8 mouse cellular contexts compared by ENCODE assay signal in genomic region chr10:7470457-7470856, GRCm38 (mm10). TPM values are rescaled to one million over a fixed set of nuclear protein-coding genes. Genes with fewer than 3 reads are reported as not detected.
DNase-seq lines count a peak whose midpoint lies in the region; ATAC-seq and TF ChIP-seq lines count a peak whose summit lies in the region.

No protein-coding gene starts in this region.

- 12% methylated on average over 7 of the region's 7 CpGs for WGBS in forebrain, postnatal 0 days
- WGBS in liver, embryonic 16.5 days (ENCODE audit: insufficient replicate concordance), result 5% methylated on average over 7 of the region's 7 CpGs

- H3K27me3 ChIP-seq in erythroblast, embryonic 14.5 days (ENCODE audit: control insufficient read depth), result no peaks in the 10 kb centered on the region
- H3K27me3 ChIP-seq in forebrain, postnatal 0 days (ENCODE audit: insufficient read depth, low read length), result no peaks in the 10 kb centered on the region
- H3K27me3 ChIP-seq in liver, embryonic 16.5 days (ENCODE audit: control insufficient read depth, insufficient read depth, low read depth, low read length), result no peaks in the 10 kb centered on the region

- H3K4me2 ChIP-seq in forebrain, postnatal 0 days (ENCODE audit: low read depth), result peak overlapping the region; percentile 28
- H3K4me2 ChIP-seq in liver, embryonic 16.5 days (ENCODE audit: low read depth, low read length), result peak overlapping the region; percentile 43

- DNase-seq in A20 (ENCODE audit: low read depth, low spot score), result peak; percentile 36
- no peak for DNase-seq in forebrain, postnatal 0 days
- DNase-seq in cerebellum, adult 9-11 months, result no peak
- no peak for DNase-seq in urinary bladder, postnatal 14 days (ENCODE audit: low spot score)
- no peak for DNase-seq in left cerebral cortex, adult 18-20 months (ENCODE audit: low spot score in 2 of 2)

- H3K4me3 ChIP-seq in erythroblast, embryonic 14.5 days (replicated peaks), result peak overlapping the region; percentile 40
- no peak overlapping the region for H3K4me3 ChIP-seq in forebrain, postnatal 0 days (ENCODE audit: low read depth, low read length)
- peak overlapping the region; percentile 29; the same call in 1 of the 2 replicates for H3K4me3 ChIP-seq in liver, embryonic 16.5 days (ENCODE audit: low read depth, low read length)

- H3K9me3 ChIP-seq in erythroblast, embryonic 14.5 days (ENCODE audit: control insufficient read depth, low read length), result peaks cover 3% of the 10 kb centered on the region; the same call in 1 of the 2 replicates
- H3K9me3 ChIP-seq in forebrain, postnatal 0 days (ENCODE audit: low read length), result no peaks in the 10 kb centered on the region
- no peaks in the 10 kb centered on the region for H3K9me3 ChIP-seq in liver, embryonic 16.5 days (replicated peaks; ENCODE audit: control insufficient read depth, low read length)

- peaks cover 3% of the 10 kb centered on the region; the same call in 1 of the 2 replicates for H3K36me3 ChIP-seq in erythroblast, embryonic 14.5 days (ENCODE audit: control insufficient read depth)
- no peaks in the 10 kb centered on the region for H3K36me3 ChIP-seq in forebrain, postnatal 0 days (ENCODE audit: insufficient read depth)
- H3K36me3 ChIP-seq in liver, embryonic 16.5 days (ENCODE audit: control insufficient read depth, insufficient read depth), result no peaks in the 10 kb centered on the region

- no peak for TF ChIP-seq CTCF in forebrain, postnatal 0 days (IDR thresholded peaks at IDR 0.05; ENCODE audit: low read depth)

- H3K27ac ChIP-seq in forebrain, postnatal 0 days (ENCODE audit: low read depth, low read length), result no peak overlapping the region
- no peak overlapping the region for H3K27ac ChIP-seq in liver, embryonic 16.5 days (ENCODE audit: low read length)

- no peak for ATAC-seq in erythroblast, adult 5-6 weeks (replicated peaks; ENCODE audit: low FRiP score, poor library complexity, severe bottlenecking)
- ATAC-seq in forebrain, postnatal 0 days, result no peak
- no peak for ATAC-seq in liver, embryonic 16.5 days (ENCODE audit: low read depth)

- peaks cover 12% of the 10 kb centered on the region for H3K4me1 ChIP-seq in erythroblast, embryonic 14.5 days (ENCODE audit: control insufficient read depth)
- no peaks in the 10 kb centered on the region for H3K4me1 ChIP-seq in forebrain, postnatal 0 days (ENCODE audit: insufficient read depth)
- H3K4me1 ChIP-seq in liver, embryonic 16.5 days (ENCODE audit: control insufficient read depth, low read depth, low read length), result no peaks in the 10 kb centered on the region; the same call in none of the 2 replicates

- H3K9ac ChIP-seq in forebrain, postnatal 0 days, result no peak overlapping the region
- H3K9ac ChIP-seq in liver, embryonic 16.5 days (ENCODE audit: low read depth, low read length), result no peak overlapping the region

RNA-seq across cellular contexts. Expression of gene Ulbp1, which starts 3.0 kb away (rescaled TPM):
- polyA plus RNA-seq in erythroblast, embryonic 14.5 days (2012), result not detected in 2 replicates
- 5.2 and 11.0 TPM in 2 replicates for total RNA-seq in erythroblast, adult 5-6 weeks (2015; ENCODE audit: low replicate concordance)
- 3.7 and 9.8 TPM in 2 replicates for total RNA-seq in erythroblast, adult 5-6 weeks (2017; ENCODE audit: low replicate concordance)
- total RNA-seq in forebrain, postnatal 0 days (2014; rRNA removed), result 0.54 and 3.5 TPM in 2 replicates
- 0.17 and 0.18 TPM in 2 replicates for polyA plus RNA-seq in forebrain, postnatal 0 days (2015; fragmentation: Nextera tagmentation; extraction: Ambion mirVana)
- polyA plus RNA-seq in liver, embryonic 16.5 days (2015; fragmentation: Nextera tagmentation; extraction: Ambion mirVana), result 1.3 TPM in 2 replicates
- total RNA-seq in left cerebral cortex, adult 18-20 months (2021), result under 1 TPM in 1 of 2 experiments, not detected in 1; 0.44 TPM
